Mouse (Mus musculus) kidney, adult 11 months (tissue): Measurements from ENCODE around the gene Snrk.
A peak's percentile ranks its signal among the peaks of the same experiment; 100 is the strongest.
"Not testable (repeated sequence)": the region's sequence is repeated elsewhere in the genome, so short reads cannot be mapped to it uniquely, and the experiment has no call there.

ENCODE experiments used
- DNase-seq: peaks from one replicate; pipeline ENCODE4 v3.0.0; 2022

Snrk gene

GRCm38 (mm10) chr9:122146124-122146870, 29.2 kb downstream of the Snrk start:
- no peak for DNase-seq

- no peak for DNase-seq
Observed at GRCm38 (mm10) chr9:122148356-122148755, 31.3 kb downstream of the Snrk start.

GRCm38 (mm10) chr9:122149997-122150826, 33.1 kb downstream of the Snrk start:
- no peak for DNase-seq

DNA sequence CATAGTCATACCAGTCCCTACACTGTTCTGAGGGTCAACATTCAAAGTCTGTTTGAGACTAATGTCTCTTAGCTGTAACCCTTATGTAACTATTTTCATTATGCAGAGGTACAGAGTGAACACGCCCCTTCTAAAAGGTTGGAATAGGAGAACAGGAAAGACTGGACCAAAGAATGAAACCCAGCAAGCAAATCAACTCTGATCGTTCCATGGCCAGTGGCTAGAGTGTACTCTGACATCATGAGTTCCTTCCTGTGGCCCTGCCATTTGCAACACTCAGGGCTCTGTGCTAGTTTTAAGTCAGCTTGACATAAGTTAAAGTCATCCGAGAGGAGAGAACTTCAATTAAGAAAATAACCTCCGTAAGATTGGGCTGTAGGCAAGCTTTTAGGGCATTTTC, 35.0 kb downstream of the Snrk start:
- no peak for DNase-seq

- DNase-seq: no peak
Observed at GRCm38 (mm10) chr9:122152501-122152900, 35.4 kb downstream of the Snrk start.

DNA sequence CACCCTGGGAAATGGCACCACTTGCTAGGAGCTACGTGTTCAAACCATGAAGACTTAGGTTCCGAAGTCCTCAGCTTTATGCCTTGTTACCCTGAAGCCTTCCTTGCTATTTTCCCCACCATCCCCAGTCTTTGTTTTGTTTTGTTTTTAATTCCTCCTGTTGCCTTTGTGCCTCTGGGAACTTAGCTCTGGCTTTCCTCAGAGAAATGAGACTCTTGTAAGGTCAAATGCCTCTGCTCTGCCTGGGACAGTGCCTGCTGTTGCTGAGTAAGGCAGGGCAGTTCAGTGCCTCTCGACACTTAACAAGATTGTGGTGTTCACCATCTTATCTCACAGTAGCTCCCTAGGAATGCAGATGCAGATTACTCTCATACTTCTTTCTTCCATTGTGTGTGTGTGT, 36.4 kb downstream of the Snrk start:
- no peak for DNase-seq

- DNase-seq: no peak
Observed at GRCm38 (mm10) chr9:122155193-122155592, 38.1 kb downstream of the Snrk start.

- DNase-seq: no peak
Observed at GRCm38 (mm10) chr9:122156389-122157078, 39.5 kb downstream of the Snrk start.

GRCm38 (mm10) chr9:122157079-122157441, 40.0 kb downstream of the Snrk start:
- no peak for DNase-seq

GRCm38 (mm10) chr9:122164535-122164934, 47.5 kb downstream of the Snrk start:
- DNase-seq: no peak

- DNase-seq: not testable (repeated sequence)
Observed at GRCm38 (mm10) chr9:122167719-122168118, 50.7 kb downstream of the Snrk start.

- DNase-seq: no peak
Observed at GRCm38 (mm10) chr9:122169901-122170300, 52.8 kb downstream of the Snrk start.

- DNase-seq: no peak
Observed at GRCm38 (mm10) chr9:122172612-122173186, 55.6 kb downstream of the Snrk start.

- DNase-seq: peak; percentile 72
Observed at GRCm38 (mm10) chr9:122173405-122174233, 56.6 kb downstream of the Snrk start.

- no peak for DNase-seq
Observed at GRCm38 (mm10) chr9:122174723-122175122, 57.7 kb downstream of the Snrk start.

- peak; percentile 61 for DNase-seq
Observed at GRCm38 (mm10) chr9:122177256-122178220, 60.5 kb downstream of the Snrk start.

DNA sequence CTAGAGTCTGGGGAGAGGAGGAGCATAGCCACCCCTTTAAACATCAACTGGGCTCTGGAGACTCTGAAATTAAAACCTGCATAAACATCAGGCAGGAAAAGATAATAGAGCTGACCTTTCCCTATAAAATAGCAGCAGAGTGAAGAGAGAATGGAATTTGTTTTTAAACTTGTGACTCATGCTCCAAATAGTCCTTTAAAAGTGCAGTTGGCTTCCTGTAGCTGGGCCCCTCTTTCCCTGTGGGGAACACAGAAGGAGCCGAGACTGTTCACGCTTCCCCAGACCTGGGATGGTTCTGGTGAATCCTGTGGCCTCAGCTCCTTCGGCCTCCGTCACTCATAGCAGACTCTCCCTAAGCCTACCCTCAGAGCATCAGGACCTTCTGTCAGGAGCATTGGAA, 61.4 kb downstream of the Snrk start:
- no peak for DNase-seq

GRCm38 (mm10) chr9:122180105-122180504, 63.0 kb downstream of the Snrk start:
- DNase-seq: no peak

DNA sequence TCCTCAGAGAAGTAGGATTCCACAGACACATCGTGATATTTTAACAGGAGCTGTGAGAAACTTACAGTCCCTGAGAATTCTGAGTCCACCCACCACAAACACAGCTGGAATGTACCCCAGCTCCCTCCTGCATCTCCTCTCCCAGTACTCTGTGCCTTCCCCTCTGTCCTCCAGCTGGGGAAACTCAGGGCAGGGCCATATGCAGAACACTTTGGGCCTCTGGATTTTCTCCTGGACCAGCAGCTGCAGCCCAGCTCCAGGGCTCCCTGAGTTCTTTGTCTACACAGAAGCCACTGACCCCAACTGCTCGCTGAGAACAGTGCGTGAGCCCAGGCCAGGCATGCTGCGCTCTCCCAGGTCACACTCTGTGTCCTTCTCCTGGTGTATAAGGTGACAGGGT, 66.0 kb downstream of the Snrk start:
- no peak for DNase-seq

GRCm38 (mm10) chr9:122184329-122184728, 67.3 kb downstream of the Snrk start:
- no peak for DNase-seq

GRCm38 (mm10) chr9:122185061-122185460, 68.0 kb downstream of the Snrk start:
- peak; percentile 76 for DNase-seq
